Mouse (Mus musculus): ENCODE measurements at regions not wholly inside any gene's neighbourhood (a gene's known extent, or its start where the extent isn't known, plus 50 kb on each side); places are given as distances from the start of the nearest gene placed in this dataset.

DNA sequence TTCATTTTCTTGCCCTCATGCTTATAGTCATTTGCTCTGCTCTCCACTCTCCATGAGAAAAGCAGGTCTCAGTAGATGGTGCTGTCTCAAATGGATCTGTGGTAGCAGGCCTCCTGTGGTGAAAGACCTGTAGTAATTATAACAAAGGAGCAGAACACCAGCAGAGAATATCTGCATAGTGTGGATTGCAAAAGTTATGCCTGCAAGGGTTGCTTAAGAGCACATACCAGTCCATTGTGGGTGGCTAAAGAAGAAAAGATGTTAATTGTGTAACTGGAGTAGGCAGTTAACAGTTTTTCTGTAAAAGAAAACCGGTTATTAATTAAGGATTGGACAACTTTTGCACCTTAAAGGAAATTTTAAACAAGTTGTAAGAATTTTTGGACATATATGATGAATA lies 2969.0 kb downstream of the Gm37988 start:
- no peak for TF ChIP-seq GATA1 (IDR thresholded peaks at IDR 0.05; ENCODE audit: borderline replicate concordance, low read length)
- TF ChIP-seq FLI1 (IDR thresholded peaks at IDR 0.05; ENCODE audit: low read length), result no peak
